Mouse (Mus musculus): ENCODE measurements around the gene Tiam2.
"Not testable (repeated sequence)": the region's sequence is repeated elsewhere in the genome, so short reads cannot be mapped to it uniquely, and the experiment has no call there.

DNA sequence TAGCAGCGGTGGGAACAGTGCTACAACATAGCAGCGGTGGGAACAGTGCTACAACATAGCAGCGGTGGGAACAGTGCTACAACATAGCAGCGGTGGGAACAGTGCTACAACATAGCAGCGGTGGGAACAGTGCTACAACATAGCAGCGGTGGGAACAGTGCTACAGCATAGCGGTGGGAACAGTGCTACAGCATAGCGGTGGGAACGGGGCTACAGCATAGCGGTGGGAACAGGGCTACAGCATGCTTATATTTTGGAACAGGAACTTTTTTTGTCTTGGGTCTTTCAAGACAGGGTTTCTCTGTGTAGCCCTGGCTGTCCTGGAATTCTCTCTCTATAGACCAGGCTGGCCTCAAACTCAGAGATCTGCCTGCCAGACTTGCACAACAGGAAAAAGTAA, 26.8 kb downstream of the Tiam2 start:
- not testable (repeated sequence) for TF ChIP-seq CTCF (IDR thresholded peaks at IDR 0.05; ENCODE audit: low read depth); EP300 (optimal IDR thresholded peaks at IDR 0.05)

Data from stomach, postnatal 0 days (tissue).